Mouse (Mus musculus) kidney, adult 2 months (tissue): Measurements from ENCODE around the gene Wbp2nl.

Experiments
- CTCF ChIP-seq: fragments of 200-500 bp; conservative IDR thresholded peaks from 2 replicates; pipeline ENCODE4 v1.5.1; 2011; ENCODE audit warnings: low read depth, mild to moderate bottlenecking, control low read depth, low read length, moderate library complexity, mixed read lengths; ENCODE audit not compliant: insufficient read depth, insufficient read length
- POLR2A ChIP-seq: fragments of 200-500 bp; IDR thresholded peaks from one replicate; pipeline ENCODE4 v1.6.1; 2011; ENCODE audit warnings: low read depth, low read length, control low read depth

DNA sequence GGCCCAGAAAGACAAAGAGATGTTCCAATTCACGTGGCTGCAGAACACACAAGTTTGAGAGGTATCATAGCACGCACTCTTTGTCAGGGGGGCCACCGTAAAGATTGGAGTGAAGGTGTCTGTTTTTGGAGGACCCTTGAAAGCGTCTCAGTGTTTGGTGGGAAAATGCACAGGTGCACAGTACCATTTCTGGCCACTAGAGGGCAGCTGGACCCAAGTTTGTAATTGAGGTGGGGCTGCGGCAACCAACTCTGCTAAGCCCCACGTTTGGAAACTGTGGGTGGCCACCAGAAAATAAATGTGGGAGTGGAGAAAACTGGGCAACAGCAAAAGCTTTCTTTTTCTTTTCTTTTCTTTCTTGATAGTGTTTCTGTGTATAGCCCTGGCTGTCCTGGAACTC is 32.4 kb upstream of the Wbp2nl start:
- TF ChIP-seq CTCF (peak; percentile 87), POLR2A (no peak)
